Mouse (Mus musculus): ENCODE results near the gene Olfr8.
"Not testable (repeated sequence)": the region's sequence is repeated elsewhere in the genome, so short reads cannot be mapped to it uniquely, and the experiment has no call there.

GRCm38 (mm10) chr10:78963009-78963408 lies 12.6 kb downstream of the Olfr8 start, which contains the start of gene Olfr1353:
- not testable (repeated sequence) for TF ChIP-seq CTCF (IDR thresholded peaks at IDR 0.05; ENCODE audit: control insufficient read depth, insufficient read depth, insufficient read length); FOSL1 (IDR thresholded peaks at IDR 0.05; ENCODE audit: insufficient read depth, low read length, poor library complexity, severe bottlenecking); MAX (IDR thresholded peaks at IDR 0.05); CEBPB (IDR thresholded peaks at IDR 0.05; ENCODE audit: low read depth); USF1 (IDR thresholded peaks at IDR 0.05; ENCODE audit: low read depth); MYOG (IDR thresholded peaks at IDR 0.05; ENCODE audit: control insufficient read depth, extremely low read depth, insufficient read length)

Measured in C2C12 (cell line).